Mouse (Mus musculus) olfactory bulb, adult 2 months (tissue): ENCODE measurements around the gene Cyp26a1. TPM values are rescaled to one million over a fixed set of nuclear protein-coding genes. Genes with fewer than 3 reads are reported as not detected.

Experiments used
- H3K27ac ChIP-seq: fragments of 200-500 bp; 2 replicates; pipeline ENCODE4 v1.5.1; 2012; ENCODE audit warnings: low read depth, low read length; ENCODE audit not compliant: insufficient read depth
- H3K4me1 ChIP-seq: fragments of 200-500 bp; 2 replicates; pipeline ENCODE4 v1.6.1; 2012; ENCODE audit warnings: low read length; ENCODE audit not compliant: control insufficient read depth, insufficient read depth
- H3K4me3 ChIP-seq: fragments of 200-500 bp; 2 replicates; pipeline ENCODE4 v1.5.1; 2012; ENCODE audit warnings: mild to moderate bottlenecking, low read depth, low read length, moderate library complexity; ENCODE audit not compliant: insufficient read depth
- CTCF ChIP-seq: fragments of 200-500 bp; IDR thresholded peaks from 2 replicates; pipeline ENCODE4 v1.5.1; 2012; ENCODE audit warnings: low read depth, mild to moderate bottlenecking, low read length, moderate library complexity; ENCODE audit not compliant: insufficient read depth
- POLR2A ChIP-seq: fragments of 200-500 bp; IDR thresholded peaks from 2 replicates; pipeline ENCODE4 v1.6.1; 2012; ENCODE audit warnings: mild to moderate bottlenecking, low read depth, low read length, moderate library complexity; ENCODE audit not compliant: insufficient read depth
- WGBS: fragments of 180-500 bp; shearing (Covaris S2); methylation state at CpG from one replicate; pipeline ENCODE4 v1.1.7; 2018; 5-methylcytosine and 5-hydroxymethylcytosine counted together
- polyA plus RNA-seq: library from polyadenylated mRNA; stranded (reverse); fragments of >200 nt; gene quantifications from 2 replicates; pipeline ENCODE4 v1.2.4, GENCODE M21; 2012; ENCODE audit warnings: low replicate concordance; ENCODE audit not compliant: missing spikeins, insufficient read depth, insufficient read length

The Cyp26a1 gene
- polyA plus RNA-seq, result not detected in 2 replicates

GRCm38 (mm10) chr19:37697651-37698272, at the start of gene Cyp26a1:
Gene Cyp26a1, plus strand, starts transcription at chr19:37697798.
- no peak for TF ChIP-seq POLR2A
- no peak for TF ChIP-seq CTCF
- Histone ChIP-seq H3K4me1 (peaks cover 33% of the 10 kb centered on the region), H3K27ac (no peak within 1 kb of the TSS), H3K4me3 (peak within 1 kb of the TSS; percentile 28)
- WGBS, result 1% methylated on average over 51 of the region's 51 CpGs

- Histone ChIP-seq H3K4me1 (no peaks in the 10 kb centered on the region), H3K27ac (no peak overlapping the region), H3K4me3 (no peak overlapping the region)
- 59% methylated on average over 2 of the region's 2 CpGs for WGBS
- no peak for TF ChIP-seq POLR2A
- no peak for TF ChIP-seq CTCF
Observed at GRCm38 (mm10) chr19:37647994-37648393, 49.6 kb upstream of the Cyp26a1 start.

DNA sequence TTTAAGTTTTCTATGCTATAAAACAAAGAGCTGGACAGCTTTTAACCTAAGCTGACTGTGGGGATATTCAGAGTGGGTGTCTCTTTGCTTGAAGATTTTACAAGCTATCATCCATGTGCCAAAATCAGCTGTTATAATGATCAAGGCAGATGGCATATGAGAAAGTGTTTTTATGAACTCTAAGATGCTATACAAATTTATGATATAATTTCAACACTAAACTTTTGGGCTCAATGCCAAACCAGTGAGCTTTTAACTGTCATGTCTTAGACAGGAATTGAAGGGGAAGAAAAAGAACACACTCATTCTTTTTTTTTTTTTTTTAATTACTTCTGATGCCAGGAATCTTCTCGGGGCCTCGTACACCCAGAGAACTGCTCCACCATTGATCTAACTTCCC, 47.1 kb upstream of the Cyp26a1 start:
- TF ChIP-seq POLR2A (no peak), CTCF (no peak)
- WGBS, result 67% methylated on average over 2 of the region's 2 CpGs
- Histone ChIP-seq H3K27ac (no peak overlapping the region), H3K4me1 (no peaks in the 10 kb centered on the region), H3K4me3 (no peak overlapping the region)

DNA sequence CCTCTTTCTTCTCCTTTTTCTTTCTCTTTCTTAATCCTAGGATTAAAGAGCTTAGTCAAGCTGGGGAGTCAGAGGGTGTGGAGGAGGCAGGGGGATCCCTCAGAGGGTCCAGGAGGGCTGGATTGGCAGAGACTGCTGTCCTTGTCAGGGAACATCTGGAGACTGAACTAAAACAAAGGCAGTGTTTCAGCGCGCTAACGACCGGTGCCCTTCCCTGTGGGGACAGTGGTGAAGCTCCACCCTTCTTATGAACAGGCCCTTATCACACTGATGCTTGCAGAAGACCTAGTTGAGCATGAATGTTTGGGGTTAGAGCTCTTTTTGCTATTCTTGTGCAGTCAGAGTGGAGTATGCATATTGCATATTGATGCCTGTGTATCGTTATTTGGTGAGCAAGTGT, 43.6 kb upstream of the Cyp26a1 start:
- no peak overlapping the region for H3K4me3 ChIP-seq
- TF ChIP-seq POLR2A, result no peak
- no peak for TF ChIP-seq CTCF
- H3K4me1 ChIP-seq, result peaks cover 3% of the 10 kb centered on the region; the same call in 1 of the 2 replicates
- 64% methylated on average over 5 of the region's 5 CpGs for WGBS
- H3K27ac ChIP-seq, result no peak overlapping the region

GRCm38 (mm10) chr19:37656441-37656840, 41.2 kb upstream of the Cyp26a1 start:
- H3K4me3 ChIP-seq, result no peak overlapping the region
- WGBS, result 70% methylated on average over 9 of the region's 9 CpGs

GRCm38 (mm10) chr19:37665256-37665655, 32.3 kb upstream of the Cyp26a1 start:
- Histone ChIP-seq H3K27ac (no peak overlapping the region), H3K4me3 (no peak overlapping the region), H3K4me1 (no peaks in the 10 kb centered on the region)
- 75% methylated on average over 6 of the region's 6 CpGs for WGBS
- TF ChIP-seq POLR2A, result no peak
- TF ChIP-seq CTCF, result no peak

More at GRCm38 (mm10) chr19:37656441-37656840, 41.2 kb upstream of the Cyp26a1 start:
- peaks cover 3% of the 10 kb centered on the region; the same call in 1 of the 2 replicates for H3K4me1 ChIP-seq
- no peak overlapping the region for H3K27ac ChIP-seq
- TF ChIP-seq CTCF (no peak), POLR2A (no peak)

DNA sequence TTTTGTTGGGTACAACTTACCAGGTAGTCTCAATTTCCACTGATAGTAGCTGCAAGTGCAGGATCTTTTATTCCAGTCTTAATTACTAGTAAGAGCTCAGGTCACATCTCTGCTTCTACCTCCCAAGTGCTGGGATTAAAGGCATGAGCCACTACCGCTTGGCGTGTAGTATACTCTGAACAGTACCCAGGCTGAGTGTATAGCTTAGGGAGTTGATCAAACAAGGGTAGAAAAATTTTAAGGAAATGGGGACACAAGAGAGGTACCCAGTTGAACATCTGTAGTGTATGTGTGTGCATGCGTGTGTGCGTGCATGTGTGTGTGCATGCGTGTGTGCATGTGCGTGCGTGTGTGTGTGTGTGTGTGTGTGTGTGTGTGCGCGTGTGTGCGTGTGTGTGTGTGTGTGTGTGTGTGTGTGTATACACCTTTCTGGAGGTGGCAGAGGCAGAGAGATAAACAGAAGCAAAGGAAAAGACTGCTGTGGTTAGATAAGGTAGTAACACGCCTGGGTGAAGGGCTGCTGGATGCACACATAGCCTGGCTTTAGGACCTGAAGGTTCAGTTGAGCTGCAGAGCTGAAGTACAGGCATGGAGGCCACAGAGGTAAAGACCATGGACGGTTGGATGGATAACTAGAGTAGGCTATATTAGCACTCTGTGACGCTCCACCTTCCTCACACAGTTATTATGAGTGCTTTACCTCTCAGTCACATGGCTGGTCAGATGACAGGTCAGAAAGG, 29.6 kb upstream of the Cyp26a1 start:
- H3K27ac ChIP-seq, result no peak overlapping the region
- peaks cover 2% of the 10 kb centered on the region; the same call in 1 of the 2 replicates for H3K4me1 ChIP-seq

GRCm38 (mm10) chr19:37668657-37669056, 28.9 kb upstream of the Cyp26a1 start:
- no peak for TF ChIP-seq POLR2A
- TF ChIP-seq CTCF, result no peak
- Histone ChIP-seq H3K4me1 (peaks cover 2% of the 10 kb centered on the region; the same call in 1 of the 2 replicates), H3K27ac (no peak overlapping the region), H3K4me3 (no peak overlapping the region)
- 89% methylated on average over 5 of the region's 5 CpGs for WGBS

More for the DNA sequence above, 29.6 kb upstream of the Cyp26a1 start:
- TF ChIP-seq CTCF (no peak), POLR2A (no peak)
- no peak overlapping the region for H3K4me3 ChIP-seq
- 87% methylated on average over 13 of the region's 13 CpGs for WGBS

DNA sequence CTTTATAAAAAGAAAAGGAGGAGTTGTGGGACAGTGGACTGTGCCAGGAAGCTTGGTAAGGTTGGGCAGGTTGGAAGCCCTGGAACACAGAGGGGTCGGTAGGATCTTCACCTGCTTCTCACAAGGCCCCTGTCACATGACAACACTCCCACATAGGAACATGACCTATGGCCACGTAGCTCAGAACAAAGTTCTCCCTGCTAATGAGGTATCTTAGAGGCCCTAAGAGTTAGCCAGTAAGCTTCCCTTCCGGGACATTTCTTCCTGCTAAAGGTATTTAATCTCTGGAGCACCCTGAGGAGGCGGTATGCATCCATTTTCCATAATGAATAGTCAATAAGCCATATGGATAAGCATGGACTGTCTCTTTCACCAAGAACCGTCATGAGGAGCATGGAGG, 28.1 kb upstream of the Cyp26a1 start:
- TF ChIP-seq POLR2A (no peak), CTCF (no peak)
- Histone ChIP-seq H3K4me1 (peaks cover 2% of the 10 kb centered on the region; the same call in 1 of the 2 replicates), H3K27ac (no peak overlapping the region), H3K4me3 (no peak overlapping the region)
- WGBS, result 88% methylated on average over 5 of the region's 5 CpGs
